9 mouse cellular contexts compared by ENCODE assay signal in genomic region chr5:139907241-139907640, GRCm38 (mm10). TPM values are rescaled to one million over a fixed set of nuclear protein-coding genes. Genes with fewer than 3 reads are reported as not detected.
DNase-seq lines count a peak whose midpoint lies in the region; ATAC-seq and TF ChIP-seq lines count a peak whose summit lies in the region.
"Had no signal": no experiment of that assay in that cellular context is flagged by ENCODE, and none has a peak within 500 bp of the region (broad histone marks: within the 10 kb centered on the region; RNA-seq: fewer than 3 reads in every experiment).

No protein-coding gene starts in this region.

- H3K4me3 ChIP-seq in forebrain, embryonic 15.5 days, result peak overlapping the region; percentile 61
- peak overlapping the region; percentile 64; the same call in 1 of the 2 replicates for H3K4me3 ChIP-seq in intestine, embryonic 16.5 days (ENCODE audit: low read length)
- peak overlapping the region; percentile 66 for H3K4me3 ChIP-seq in olfactory bulb, adult 2 months (ENCODE audit: insufficient read depth, low read depth, low read length)
- H3K4me3 ChIP-seq: myocyte had no signal

- TF ChIP-seq POLR2A in olfactory bulb, adult 2 months (IDR thresholded peaks at IDR 0.05; ENCODE audit: insufficient read depth, low read depth, low read length), result no peak

- no peaks in the 10 kb centered on the region for H3K36me3 ChIP-seq in forebrain, embryonic 15.5 days
- H3K36me3 ChIP-seq in intestine, embryonic 16.5 days (ENCODE audit: control insufficient read depth, insufficient read depth, low read length), result no peaks in the 10 kb centered on the region

- peak; percentile 53 for ATAC-seq in forebrain, embryonic 15.5 days (replicated peaks)
- no peak for ATAC-seq in intestine, embryonic 16.5 days
- ATAC-seq in megakaryocyte-erythroid progenitor cell, adult 5-6 weeks (replicated peaks; ENCODE audit: low FRiP score, low TSS enrichment, poor library complexity, severe bottlenecking), result no peak

- peak overlapping the region; percentile 59; the same call in 1 of the 2 replicates for H3K9ac ChIP-seq in forebrain, embryonic 15.5 days (replicated peaks)
- no peak overlapping the region for H3K9ac ChIP-seq in intestine, embryonic 16.5 days (ENCODE audit: low read depth, low read length)

- no peaks in the 10 kb centered on the region for H3K9me3 ChIP-seq in forebrain, embryonic 15.5 days
- H3K9me3 ChIP-seq in intestine, embryonic 16.5 days (ENCODE audit: control insufficient read depth, low read length), result no peaks in the 10 kb centered on the region

- peaks cover 50% of the 10 kb centered on the region for H3K27me3 ChIP-seq in forebrain, embryonic 15.5 days
- H3K27me3 ChIP-seq in intestine, embryonic 16.5 days (replicated peaks; ENCODE audit: control insufficient read depth, insufficient read depth, low read length), result peaks cover 66% of the 10 kb centered on the region

- no peak overlapping the region for H3K27ac ChIP-seq in forebrain, embryonic 15.5 days (replicated peaks)
- H3K27ac ChIP-seq in intestine, embryonic 16.5 days (ENCODE audit: low read length), result no peak overlapping the region
- H3K27ac ChIP-seq in olfactory bulb, adult 2 months (ENCODE audit: insufficient read depth, low read depth, low read length), result no peak overlapping the region

- H3K4me2 ChIP-seq in forebrain, embryonic 15.5 days (replicated peaks), result peak overlapping the region; percentile 96
- H3K4me2 ChIP-seq in intestine, embryonic 16.5 days (ENCODE audit: low read depth, low read length), result peak overlapping the region; percentile 97

- peaks cover 47% of the 10 kb centered on the region for H3K4me1 ChIP-seq in forebrain, embryonic 15.5 days
- H3K4me1 ChIP-seq in intestine, embryonic 16.5 days (ENCODE audit: control insufficient read depth, insufficient read depth, low read length), result peaks cover 34% of the 10 kb centered on the region
- H3K4me1 ChIP-seq in olfactory bulb, adult 2 months (ENCODE audit: control insufficient read depth, insufficient read depth, low read length), result peaks cover 36% of the 10 kb centered on the region

- peak; percentile 78 to 80 for DNase-seq in cerebellum, postnatal 14 days
- DNase-seq in cerebellum, adult 8-10 months, result no peak
- DNase-seq in R1 (ENCODE audit: low read depth, low spot score), result peak; percentile 58
- peak; percentile 55 to 57 for DNase-seq in lung, adult 18-20 months

- WGBS in forebrain, embryonic 15.5 days, result 0% methylated on average over 19 of the region's 19 CpGs
- under 1% methylated on average over 19 of the region's 19 CpGs for WGBS in intestine, embryonic 16.5 days
- WGBS in olfactory bulb, adult 2 months, result 2% methylated on average over 19 of the region's 19 CpGs

- peak; percentile 59; the same call in 1 of the 2 replicates for TF ChIP-seq CTCF in olfactory bulb, adult 2 months (IDR thresholded peaks at IDR 0.05; ENCODE audit: insufficient read depth, low read depth, low read length)

RNA-seq across cellular contexts. Expression of gene Elfn1, which starts 0.5 kb away (rescaled TPM):
- polyA plus RNA-seq in forebrain, embryonic 15.5 days (2015; fragmentation: Nextera tagmentation; extraction: Ambion mirVana), result 2.4 and 2.6 TPM in 2 replicates
- 0.16 and 0.17 TPM in 2 replicates for polyA plus RNA-seq in intestine, embryonic 16.5 days (2015; fragmentation: Nextera tagmentation; extraction: Ambion mirVana)
- polyA plus RNA-seq in olfactory bulb, adult 2 months (2012; ENCODE audit: insufficient read depth, insufficient read length, low replicate concordance, missing spikeins), result not detected in 2 replicates
- total RNA-seq in megakaryocyte-erythroid progenitor cell, adult 5-6 weeks (2014; fragmentation: Nextera tagmentation), result 0.13 TPM in 1 of 2 replicates, not detected in the other
- total RNA-seq in megakaryocyte-erythroid progenitor cell, adult 5-6 weeks (2017), result not detected in 2 replicates
